Mouse (Mus musculus) monocyte, adult 5-6 weeks (primary cell): ENCODE measurements around the gene Senp5. TPM values are rescaled to one million over a fixed set of nuclear protein-coding genes. Genes with fewer than 3 reads are reported as not detected.

ENCODE experiments used
- ATAC-seq: fragments of 153-309, 156-312 bp; replicated peaks from 2 replicates; pipeline ENCODE4 v1.8.0; 2017; ENCODE audit warnings: mild to moderate bottlenecking; ENCODE audit not compliant: low TSS enrichment, insufficient number of reproducible peaks, severe bottlenecking, poor library complexity, low FRiP score
- total RNA-seq: library from RNA; stranded (forward); fragments of 200-1000, 200-491, 200-594 nt; gene quantifications from 3 replicates; pipeline ENCODE4 v1.2.3, GENCODE M21; 2017

Gene Senp5
- total RNA-seq, 1 experiment from 2014 or later = 17.9 TPM

DNA sequence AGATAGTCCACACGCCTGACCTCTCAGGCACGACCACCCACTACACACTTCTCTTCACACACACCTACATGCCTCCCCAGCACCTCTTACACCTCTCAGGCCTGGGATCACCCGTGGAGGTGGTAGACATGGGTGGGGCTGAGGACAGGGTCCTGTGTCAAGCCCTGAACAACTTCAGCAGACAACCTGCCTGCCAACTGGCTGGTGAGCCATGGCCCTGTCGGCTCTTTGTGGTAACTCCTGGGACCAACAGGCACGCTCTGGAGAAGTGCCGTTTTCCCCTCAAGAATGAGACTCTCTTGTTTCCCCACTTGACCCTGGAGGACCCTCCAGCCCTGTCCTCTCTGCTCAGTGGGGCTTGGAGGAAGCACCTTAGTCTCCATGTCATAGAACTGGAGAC, 57.7 kb downstream of the Senp5 start:
- ATAC-seq = no peak

DNA sequence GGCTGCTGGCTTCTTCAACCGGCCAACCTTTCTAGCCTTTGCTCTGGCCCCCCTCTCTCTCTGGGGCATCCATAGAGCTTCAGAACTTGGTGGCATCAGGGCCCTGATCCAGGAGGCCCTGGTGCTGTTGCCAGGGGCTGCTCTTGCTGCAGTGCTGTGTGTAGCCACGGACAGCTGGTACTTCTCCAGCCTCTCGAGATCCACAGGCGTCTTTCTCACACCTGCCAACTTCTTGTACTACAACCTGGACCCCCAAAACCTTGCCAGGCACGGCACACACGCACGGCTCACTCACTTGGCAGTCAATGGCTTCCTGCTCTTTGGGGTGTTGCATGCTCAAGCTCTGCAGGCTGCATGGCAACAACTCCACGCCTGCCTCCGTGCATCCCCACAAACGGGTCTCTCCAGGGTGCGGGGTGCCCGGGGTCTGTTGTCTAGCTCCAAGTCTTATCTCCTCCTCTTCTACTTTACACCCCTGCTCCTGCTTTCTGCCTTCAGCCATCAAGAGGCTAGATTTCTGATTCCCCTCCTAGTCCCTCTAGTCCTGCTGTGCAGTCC, 58.3 kb downstream of the Senp5 start:
- no peak for ATAC-seq

DNA sequence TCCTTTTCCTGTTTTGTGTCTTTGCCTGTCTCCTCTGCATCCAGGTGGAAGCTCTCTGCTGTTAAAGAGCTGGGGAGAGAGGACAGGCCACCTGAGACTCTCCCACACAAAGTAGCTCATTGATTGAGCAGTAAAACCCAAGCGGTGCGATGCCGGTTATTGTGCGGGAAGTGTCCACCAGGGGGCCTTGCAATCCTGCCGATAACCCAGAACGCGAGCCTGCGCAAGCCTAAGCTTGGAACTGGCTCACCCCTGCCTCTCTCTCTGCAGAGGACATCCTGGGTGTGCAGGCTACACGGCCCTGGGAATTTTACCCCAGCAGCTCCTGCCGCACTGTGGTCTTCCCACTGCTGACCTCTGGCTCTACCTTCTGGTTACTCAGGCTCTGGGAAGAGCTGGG, 59.1 kb downstream of the Senp5 start:
- ATAC-seq = peak; percentile 60; the same call in 1 of the 2 replicates

DNA sequence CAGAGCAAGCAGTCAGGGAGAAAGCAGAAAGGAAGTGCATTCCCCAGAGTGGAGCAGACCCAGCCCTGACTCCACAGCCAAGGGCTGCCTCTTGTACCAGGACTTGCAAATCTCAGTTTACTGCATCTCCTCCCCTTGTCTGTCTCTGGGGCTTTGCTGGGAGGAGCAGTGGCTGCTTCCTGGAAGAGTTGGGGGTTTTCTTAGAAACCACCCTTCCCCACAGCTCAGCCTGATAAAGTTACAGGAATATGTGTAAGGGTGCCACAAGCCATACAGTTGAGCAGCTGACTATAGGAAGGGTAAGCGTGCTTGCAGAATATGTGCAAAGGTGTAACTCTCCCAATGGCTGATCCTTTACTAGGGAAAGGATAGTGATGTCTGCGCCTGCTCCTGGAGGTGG, 62.5 kb downstream of the Senp5 start:
- no peak for ATAC-seq

DNA sequence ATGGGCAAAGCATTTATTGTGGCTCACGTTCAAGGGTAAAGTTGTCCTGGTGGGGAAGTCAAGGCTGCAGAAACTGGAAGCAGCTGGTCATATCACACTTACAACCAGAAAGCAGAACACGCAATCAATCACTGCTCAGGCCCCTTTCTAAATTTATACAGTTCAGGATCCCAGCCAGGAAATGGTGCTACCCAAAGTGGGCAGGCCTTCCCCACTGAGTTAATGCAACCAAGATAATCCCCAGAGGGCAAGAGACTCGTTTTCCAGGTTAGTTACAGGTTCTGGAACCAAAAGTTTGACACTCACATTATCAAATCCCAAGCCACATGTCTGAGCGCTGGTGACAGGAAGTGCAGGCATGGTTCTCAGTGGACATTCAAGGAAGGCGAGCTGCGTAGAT, 64.2 kb downstream of the Senp5 start:
- ATAC-seq = no peak

DNA sequence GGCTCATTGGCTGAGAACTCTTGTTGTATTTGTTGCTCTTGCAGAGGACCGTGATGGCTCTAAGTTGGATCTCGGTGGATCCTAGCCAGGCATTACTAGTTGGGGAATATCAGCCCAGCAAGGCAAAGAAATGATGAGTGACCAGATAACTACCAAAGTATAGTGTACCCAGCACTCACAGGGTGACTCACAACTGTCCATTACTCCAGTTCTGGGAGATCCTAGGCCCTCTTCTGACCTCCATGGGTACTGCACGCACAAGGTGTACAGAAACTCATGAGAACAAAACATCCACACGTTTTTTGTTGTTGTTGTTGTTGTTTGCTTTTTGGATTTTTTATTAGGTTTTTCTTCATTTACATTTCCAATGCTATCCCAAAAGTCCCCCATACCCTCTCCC, 66.5 kb downstream of the Senp5 start:
- ATAC-seq = no peak

DNA sequence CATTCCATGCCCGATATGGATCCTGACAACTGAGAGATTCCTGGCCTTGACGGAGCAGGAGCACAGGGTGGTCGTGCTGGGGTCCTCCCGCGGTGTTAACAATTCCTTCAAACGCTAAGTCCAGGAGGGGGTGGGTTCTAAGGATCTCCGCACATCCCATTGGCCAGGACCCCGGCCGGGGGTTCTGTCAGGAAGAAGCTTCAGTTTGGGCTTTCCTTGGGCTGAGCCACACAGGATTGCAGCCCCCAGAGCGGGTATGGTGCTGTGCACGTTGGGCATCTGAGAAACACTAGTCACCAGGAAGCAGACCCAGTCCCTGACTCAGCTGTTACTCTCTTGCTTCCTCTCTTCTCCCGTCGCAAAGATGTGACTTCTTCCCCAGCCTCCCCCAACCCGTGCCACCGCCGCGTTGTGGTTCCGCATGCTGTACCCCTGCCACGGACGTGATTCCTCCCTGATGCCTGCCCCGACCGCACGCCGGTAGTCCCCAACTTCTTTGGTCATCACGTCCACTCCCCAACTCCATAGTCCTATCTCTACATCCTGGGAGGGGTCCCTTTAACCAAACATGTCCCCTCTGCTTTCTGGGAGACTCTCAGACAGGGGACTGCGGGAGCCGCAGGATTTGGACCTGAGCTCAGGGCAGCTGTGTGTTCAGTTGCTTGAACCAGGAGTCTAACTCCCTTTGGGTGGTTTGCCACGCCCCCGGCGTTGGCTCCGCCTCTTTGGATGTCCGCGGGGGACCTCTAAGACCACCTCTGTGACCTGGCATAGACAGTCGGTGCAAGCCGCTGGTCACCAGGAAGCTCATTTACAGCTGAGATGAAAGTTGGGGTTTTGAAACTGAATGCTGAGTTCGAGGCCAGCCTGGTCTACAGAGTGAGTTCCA, 67.8 kb downstream of the Senp5 start:
- peak; percentile 37; the same call in 1 of the 2 replicates for ATAC-seq

DNA sequence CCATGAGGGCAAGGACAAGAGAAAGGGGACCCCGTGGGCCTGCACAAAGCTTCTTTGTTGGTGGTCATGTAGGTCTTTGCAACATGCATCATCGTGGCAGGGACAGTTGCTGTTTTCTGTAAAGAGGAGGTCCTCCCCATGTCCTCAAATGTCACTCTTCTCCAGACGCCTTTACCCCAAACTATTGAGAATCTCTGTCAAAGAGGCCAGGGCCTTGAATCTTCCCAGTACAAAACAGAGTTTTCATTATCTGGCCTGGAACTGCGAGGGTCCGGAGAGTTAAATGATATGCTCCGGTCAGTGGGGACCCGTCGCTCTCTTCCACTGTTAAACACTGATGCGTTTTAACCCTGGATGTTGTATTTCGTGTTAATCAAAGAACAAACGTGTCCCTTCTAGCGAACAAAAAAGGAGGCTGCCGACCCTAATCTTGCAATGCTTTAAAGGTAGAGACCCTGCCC, 68.5 kb downstream of the Senp5 start:
- ATAC-seq = no peak

DNA sequence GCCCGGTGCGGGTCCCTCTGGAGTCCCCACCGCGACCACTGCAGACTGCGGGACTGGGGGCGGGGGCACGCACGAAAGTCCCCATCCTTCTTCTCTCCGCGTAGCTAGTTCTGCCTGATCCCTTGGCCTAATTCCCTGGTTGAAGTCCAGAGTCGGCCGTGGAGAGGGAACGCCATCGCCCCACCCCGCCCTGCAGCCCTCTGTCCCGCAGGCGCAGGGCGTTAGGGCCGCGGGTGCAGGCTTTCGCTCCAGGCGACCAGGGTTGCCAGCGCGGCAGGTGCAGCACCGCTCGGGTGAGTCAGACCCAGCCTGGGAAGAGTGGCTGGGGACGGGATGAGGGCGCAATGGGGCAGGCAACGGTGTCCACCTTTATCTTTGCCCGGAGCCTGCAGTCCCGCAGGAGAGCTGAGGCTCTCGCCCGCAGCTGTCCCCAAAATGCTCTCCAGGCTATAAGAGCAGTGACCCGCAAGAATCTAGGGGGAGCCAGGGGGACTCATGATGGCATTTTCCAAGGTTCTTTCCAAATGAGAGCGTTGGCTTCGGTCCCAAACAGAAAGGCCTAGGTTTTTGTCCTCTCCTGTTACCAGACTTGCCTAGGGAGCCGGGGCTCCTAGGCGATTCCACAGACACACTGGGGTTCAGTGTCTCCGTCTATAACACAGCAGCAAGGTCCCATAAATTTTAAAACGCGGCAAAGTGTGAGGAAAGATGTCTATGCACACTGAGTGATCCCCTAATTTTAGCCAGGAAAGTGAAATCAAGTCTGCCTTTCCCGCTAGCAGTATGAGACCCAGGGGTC, 69.1 kb downstream of the Senp5 start, which contains the start of gene Pigz:
Gene Pigz (plus strand): TSS at position 101 of the 799 bp plus-strand sequence.
- no peak for ATAC-seq

DNA sequence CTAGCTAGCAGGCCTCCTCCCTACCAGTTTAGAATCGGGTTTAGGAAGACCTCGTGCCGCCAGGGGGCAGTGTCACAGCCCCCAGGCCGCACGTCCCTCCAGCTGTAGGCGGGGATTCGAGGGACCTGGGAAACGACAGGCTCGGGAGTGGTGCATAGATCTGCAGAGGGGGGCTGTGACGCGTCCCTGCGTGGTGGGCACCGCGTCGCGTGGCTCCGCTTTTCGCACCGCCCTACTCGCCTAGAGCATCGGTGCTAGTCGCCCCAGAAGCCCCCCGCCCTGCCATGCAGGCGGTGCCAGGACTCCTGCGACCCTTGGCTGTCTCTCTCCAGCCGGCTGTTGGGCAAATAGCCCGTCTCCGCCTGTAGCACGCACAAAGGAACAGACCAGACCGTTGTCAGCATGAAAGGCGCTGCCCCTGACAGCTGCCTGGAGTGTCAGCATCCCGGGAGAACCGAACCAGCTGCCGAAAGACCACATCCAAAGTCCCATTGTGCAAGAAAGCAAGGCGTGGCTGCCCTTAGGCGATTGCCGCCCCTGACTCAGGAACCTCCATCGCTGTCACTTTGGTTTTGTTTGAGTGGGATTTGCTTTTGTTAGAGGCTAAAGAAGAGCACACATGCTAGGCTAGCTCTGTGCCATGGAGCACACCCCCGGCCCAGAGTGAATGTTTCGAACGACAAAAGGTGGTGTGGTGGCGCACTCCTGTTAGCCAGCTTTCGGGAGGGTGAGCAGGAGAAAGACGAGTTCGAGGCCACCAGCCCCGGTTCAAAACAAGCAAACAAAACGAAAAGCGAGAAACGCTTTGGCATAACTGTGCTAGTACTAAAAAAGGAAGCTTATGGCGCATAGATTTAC, 70.0 kb downstream of the Senp5 start:
- ATAC-seq = peak; percentile 73

DNA sequence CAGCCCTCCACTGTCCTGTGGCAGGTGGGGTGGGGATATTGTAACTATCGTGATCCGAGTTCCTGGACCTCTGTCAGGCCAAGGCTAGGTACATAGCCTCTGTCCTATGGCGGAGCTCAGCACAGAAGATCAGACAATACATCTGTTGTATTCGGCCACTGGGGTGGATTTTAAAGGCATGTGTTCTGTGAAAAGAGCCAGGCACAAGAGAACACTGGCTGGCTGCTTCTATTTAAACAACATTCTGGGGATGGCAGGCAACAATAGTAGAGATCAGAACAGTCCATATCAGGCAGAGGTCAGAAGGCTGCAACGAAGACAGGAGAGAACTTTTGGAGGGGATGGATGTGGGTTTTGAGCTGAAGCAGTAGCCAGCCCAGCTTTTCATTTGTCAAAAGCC, 70.8 kb downstream of the Senp5 start:
- ATAC-seq = no peak

DNA sequence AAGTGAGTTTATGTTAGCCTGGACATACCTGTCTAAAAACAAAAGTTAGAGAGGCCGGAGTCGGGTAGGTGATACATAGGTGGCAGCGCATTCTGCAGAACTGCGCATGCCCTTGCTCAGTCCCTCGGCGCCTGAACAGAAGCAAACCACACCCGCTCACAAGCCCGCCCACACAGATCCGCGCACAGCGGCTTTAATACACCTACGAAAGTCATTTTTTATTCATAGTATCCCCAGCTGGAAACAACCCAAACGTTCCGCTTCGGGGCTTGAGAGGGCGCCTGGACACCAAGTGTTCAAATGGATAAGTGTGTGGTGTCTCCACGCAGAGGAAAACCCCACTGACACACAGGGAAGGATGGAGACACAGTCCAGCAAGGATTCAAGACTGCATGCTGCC, 71.8 kb downstream of the Senp5 start:
- no peak for ATAC-seq

DNA sequence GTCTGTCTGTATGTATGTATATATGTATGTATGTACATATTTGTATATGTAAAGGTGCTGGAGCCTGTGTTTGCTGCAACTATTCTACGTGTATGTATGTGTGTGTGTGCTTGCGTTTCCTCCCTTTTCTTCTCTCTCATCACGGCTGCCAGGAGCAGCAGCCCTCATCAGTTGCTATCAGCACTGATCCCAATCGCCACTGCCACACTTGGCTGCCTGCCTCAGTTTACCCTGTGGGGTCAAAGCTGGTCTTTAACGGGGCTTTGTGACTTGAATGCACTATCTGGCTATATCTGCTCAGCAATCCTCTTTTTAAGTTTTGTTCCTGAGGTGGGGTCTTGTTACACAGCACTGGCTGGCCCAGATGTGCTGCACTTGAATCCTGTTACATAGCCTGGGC, 75.7 kb downstream of the Senp5 start:
- ATAC-seq = no peak

DNA sequence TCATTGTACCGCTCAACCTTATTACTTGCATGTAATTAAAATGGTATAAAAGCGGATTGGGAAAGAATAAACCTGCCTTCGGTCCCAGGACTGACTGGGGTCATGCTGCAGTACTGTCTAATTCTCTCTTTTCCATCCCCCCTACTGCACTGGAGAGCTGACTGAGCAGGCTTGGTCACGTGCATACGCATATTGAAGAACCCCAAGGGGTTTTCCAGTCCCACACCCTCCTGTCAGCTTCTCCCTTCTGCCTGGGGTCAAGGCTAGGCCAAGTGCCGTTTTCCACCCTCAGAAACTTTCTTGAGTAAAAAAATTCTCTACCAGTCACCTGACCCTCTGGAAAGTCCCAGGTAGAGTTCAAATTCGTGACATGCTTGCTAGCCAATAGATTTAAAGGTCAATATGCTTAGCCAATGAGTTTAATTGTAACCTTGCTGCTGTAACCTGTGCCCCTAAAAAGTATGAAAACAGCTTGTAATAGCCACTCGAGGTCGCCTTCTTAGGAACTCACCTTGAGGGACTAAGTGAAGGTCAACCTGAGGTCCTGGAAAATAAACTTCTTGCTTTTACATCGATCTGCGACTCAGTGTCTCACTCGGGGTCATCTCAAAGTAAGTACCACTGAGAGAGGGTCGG, 76.4 kb downstream of the Senp5 start:
- ATAC-seq = peak; percentile 40

DNA sequence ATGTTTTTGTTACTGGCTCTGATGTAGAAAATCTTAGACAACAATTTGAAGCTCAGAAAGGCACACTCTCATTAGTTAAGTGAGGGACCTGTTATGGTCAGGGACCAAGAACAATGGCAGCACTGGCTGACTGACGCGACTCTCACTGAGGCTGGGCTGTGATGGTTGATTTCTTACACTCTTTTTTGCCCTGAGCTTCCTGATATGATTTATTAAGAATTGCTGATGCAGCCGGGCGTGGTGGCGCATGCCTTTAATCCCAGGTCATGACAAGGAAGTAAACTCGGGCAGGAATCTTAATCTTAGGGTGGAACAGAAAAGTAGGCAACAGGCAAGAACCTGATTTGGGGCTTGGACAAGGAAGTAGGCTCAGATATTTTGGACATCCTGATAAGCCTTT, 77.0 kb downstream of the Senp5 start:
- ATAC-seq = no peak

DNA sequence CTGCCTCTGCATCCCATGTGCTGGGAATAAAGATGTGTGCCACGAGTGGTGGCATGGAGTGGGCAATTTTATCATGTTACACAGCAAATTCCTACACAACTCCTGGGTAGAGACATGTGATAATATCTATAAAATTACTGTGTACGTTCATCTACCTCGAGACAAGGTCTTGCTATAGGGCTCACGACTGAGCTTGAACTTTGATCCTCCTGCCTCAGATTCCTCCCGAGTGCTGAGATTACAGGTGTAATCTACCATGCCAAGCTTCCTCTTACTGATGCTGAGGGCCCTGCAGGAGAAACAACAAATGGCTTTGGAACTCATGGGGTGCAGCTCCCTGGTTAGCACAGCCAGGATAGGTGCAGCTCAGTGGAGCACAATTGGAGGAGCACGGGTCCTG, 78.7 kb downstream of the Senp5 start:
- ATAC-seq = no peak

DNA sequence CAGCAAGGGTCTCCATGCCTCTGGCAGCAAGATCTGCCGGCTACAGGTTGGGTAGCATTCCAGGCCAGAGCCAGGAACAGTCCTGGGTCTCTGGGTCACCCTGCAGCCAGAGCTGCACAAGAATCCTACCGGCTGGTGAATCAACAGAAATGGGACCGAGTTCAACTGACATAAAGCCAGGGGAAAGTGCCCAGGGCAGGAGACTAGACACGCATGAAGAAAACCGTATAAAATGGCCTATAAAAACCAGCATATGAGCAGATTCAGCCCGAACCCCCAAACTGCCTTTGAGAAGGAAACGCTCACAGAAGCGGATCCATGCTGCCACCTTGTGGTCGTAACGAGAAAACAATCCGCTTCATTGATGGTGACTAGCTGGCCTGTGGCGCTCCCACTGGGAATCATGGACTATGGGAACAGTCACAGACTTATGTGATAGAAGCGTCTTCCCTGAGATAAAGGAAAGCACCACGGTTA, 84.8 kb downstream of the Senp5 start:
- ATAC-seq = peak; percentile 64

DNA sequence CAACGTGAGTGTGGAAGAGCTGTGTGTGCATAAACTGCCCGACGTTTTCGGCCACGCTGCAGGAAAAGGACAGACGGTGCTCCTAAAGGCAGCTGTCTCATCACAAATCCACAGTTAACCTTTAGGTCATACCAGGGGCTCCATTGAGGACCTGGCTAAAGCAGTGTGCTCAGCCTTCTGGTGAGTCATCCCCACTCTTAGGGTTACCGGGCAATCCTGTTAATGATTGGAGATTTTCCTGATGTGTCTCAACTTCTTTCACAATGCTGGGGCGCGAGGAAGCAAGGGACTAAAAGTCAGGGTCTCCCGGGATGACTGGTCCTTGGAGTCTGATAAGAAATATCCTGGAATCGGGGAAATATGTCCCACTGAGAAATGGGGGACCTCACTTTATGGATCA, 85.3 kb downstream of the Senp5 start:
- ATAC-seq = no peak
